Mouse (Mus musculus) heart, embryonic 12.5 days (tissue): ENCODE results near the gene Gcfc2. TPM values are rescaled to one million over a fixed set of nuclear protein-coding genes. Genes with fewer than 3 reads are reported as not detected.

Experiments
- ATAC-seq: fragments of 200-750 bp; cut with Nextera tagmentation; 2 replicates; pipeline ENCODE4 v1.8.0; 2017; ENCODE audit warnings: moderate TSS enrichment, moderate library complexity; ENCODE audit not compliant: insufficient number of reproducible peaks, low FRiP score
- H3K27ac ChIP-seq: fragments of 300-500 bp; sonication (generic); 2 replicates; pipeline ENCODE4 v1.5.1; 2016; ENCODE audit warnings: mild to moderate bottlenecking, moderate library complexity; ENCODE audit not compliant: poor library complexity, severe bottlenecking
- H3K27me3 ChIP-seq: fragments of 300-500 bp; sonication (generic); replicated peaks from 2 replicates; pipeline ENCODE4 v1.6.1; 2016; ENCODE audit warnings: mild to moderate bottlenecking, moderate library complexity
- H3K36me3 ChIP-seq: fragments of 300-500 bp; sonication (generic); 2 replicates; pipeline ENCODE4 v1.6.1; 2016; ENCODE audit warnings: mild to moderate bottlenecking, moderate library complexity
- H3K4me1 ChIP-seq: fragments of 300-500 bp; sonication (generic); replicated peaks from 2 replicates; pipeline ENCODE4 v1.6.1; 2016; ENCODE audit warnings: mild to moderate bottlenecking
- H3K4me2 ChIP-seq: fragments of 300-500 bp; sonication (generic); 2 replicates; pipeline ENCODE4 v1.6.1; 2016; ENCODE audit warnings: mild to moderate bottlenecking, moderate library complexity
- H3K4me3 ChIP-seq: fragments of 300-500 bp; sonication (generic); 2 replicates; pipeline ENCODE4 v1.5.1; 2016; ENCODE audit warnings: mild to moderate bottlenecking
- H3K9ac ChIP-seq: fragments of 300-500 bp; sonication (generic); 2 replicates; pipeline ENCODE4 v1.6.1; 2016; ENCODE audit warnings: mild to moderate bottlenecking, moderate library complexity
- H3K9me3 ChIP-seq: fragments of 300-500 bp; sonication (generic); replicated peaks from 2 replicates; pipeline ENCODE4 v1.6.1; 2016; ENCODE audit warnings: mild to moderate bottlenecking, moderate library complexity
- WGBS: fragments of 180-500 bp; shearing (Covaris S2); methylation state at CpG from one replicate; pipeline ENCODE4 v1.1.7; 2016; 5-methylcytosine and 5-hydroxymethylcytosine counted together
- microRNA counts: library from miRNA; unstranded; fragments of <30 nt; microRNA quantifications from one replicate; lab custom pipeline; 2017
- microRNA-seq: library from miRNA; unstranded; fragments of <30 nt; microRNA quantifications from one replicate; pipeline ENCODE4, GENCODE M21; 2017
- polyA plus RNA-seq: library from polyadenylated mRNA; unstranded; fragments of >200 nt; fragmentation: Nextera tagmentation; extraction: Ambion mirVana; gene quantifications from 2 replicates; pipeline ENCODE4 v1.2.1, GENCODE M21; 2016

The Gcfc2 gene
- polyA plus RNA-seq, 1 experiment from 2014 or later, result 6.6 TPM

- 32% methylated on average over 7 of the region's 7 CpGs for WGBS
- Histone ChIP-seq H3K9ac (no peak overlapping the region), H3K4me1 (no peaks in the 10 kb centered on the region), H3K4me2 (no peak overlapping the region), H3K27ac (no peak overlapping the region), H3K27me3 (0 out of 2 replicates have a peak, but pooled peaks cover 5% of the 10 kb centered on the region), H3K36me3 (no peaks in the 10 kb centered on the region), H3K9me3 (no peaks in the 10 kb centered on the region), H3K4me3 (no peak overlapping the region)
- no peak for ATAC-seq
Measured at GRCm38 (mm10) chr6:81975971-81976621, 52.6 kb downstream of the Gcfc2 start.

GRCm38 (mm10) chr6:81979286-81979685 is 55.8 kb downstream of the Gcfc2 start:
- 74% methylated on average over 4 of the region's 4 CpGs for WGBS
- Histone ChIP-seq H3K4me2 (no peak overlapping the region), H3K4me1 (no peaks in the 10 kb centered on the region), H3K9me3 (peaks cover 4% of the 10 kb centered on the region; the same call in 1 of the 2 replicates), H3K27me3 (0 out of 2 replicates have a peak, but pooled peaks cover 3% of the 10 kb centered on the region), H3K27ac (no peak overlapping the region), H3K9ac (no peak overlapping the region), H3K36me3 (no peaks in the 10 kb centered on the region), H3K4me3 (no peak overlapping the region)
- ATAC-seq, result no peak

GRCm38 (mm10) chr6:81986171-81986570 is 62.7 kb downstream of the Gcfc2 start:
- no peak overlapping the region for H3K4me3 ChIP-seq
- no peaks in the 10 kb centered on the region for H3K27me3 ChIP-seq
- H3K36me3 ChIP-seq, result no peaks in the 10 kb centered on the region
- H3K9me3 ChIP-seq, result peaks cover 4% of the 10 kb centered on the region; the same call in 1 of the 2 replicates
- no peak for ATAC-seq
- no peak overlapping the region for H3K4me2 ChIP-seq
- H3K9ac ChIP-seq, result no peak overlapping the region
- no peak overlapping the region for H3K27ac ChIP-seq
- WGBS, result 83% methylated on average over 8 of the region's 8 CpGs
- peaks cover 15% of the 10 kb centered on the region; the same call in 1 of the 2 replicates for H3K4me1 ChIP-seq

GRCm38 (mm10) chr6:81986599-81986998 is 63.1 kb downstream of the Gcfc2 start:
- Histone ChIP-seq H3K36me3 (no peaks in the 10 kb centered on the region), H3K27ac (no peak overlapping the region), H3K4me2 (no peak overlapping the region), H3K27me3 (no peaks in the 10 kb centered on the region), H3K9ac (no peak overlapping the region), H3K4me3 (no peak overlapping the region), H3K9me3 (peaks cover 4% of the 10 kb centered on the region; the same call in 1 of the 2 replicates), H3K4me1 (peaks cover 15% of the 10 kb centered on the region; the same call in 1 of the 2 replicates)
- 48% methylated on average over 5 of the region's 5 CpGs for WGBS
- ATAC-seq, result no peak

- ATAC-seq, result no peak
- Histone ChIP-seq H3K4me2 (no peak overlapping the region), H3K4me1 (peaks cover 15% of the 10 kb centered on the region; the same call in 1 of the 2 replicates), H3K27ac (no peak overlapping the region), H3K36me3 (no peaks in the 10 kb centered on the region), H3K4me3 (no peak overlapping the region), H3K9ac (no peak overlapping the region), H3K27me3 (no peaks in the 10 kb centered on the region), H3K9me3 (peaks cover 4% of the 10 kb centered on the region; the same call in 1 of the 2 replicates)
- WGBS, result under 1% methylated on average over 9 of the region's 9 CpGs
Measured at GRCm38 (mm10) chr6:81987010-81987409, 63.5 kb downstream of the Gcfc2 start.

GRCm38 (mm10) chr6:81987580-81987979 is 64.1 kb downstream of the Gcfc2 start:
- 70% methylated on average over 3 of the region's 3 CpGs for WGBS
- Histone ChIP-seq H3K4me3 (no peak overlapping the region), H3K9ac (no peak overlapping the region), H3K36me3 (no peaks in the 10 kb centered on the region), H3K27ac (no peak overlapping the region), H3K9me3 (no peaks in the 10 kb centered on the region), H3K4me1 (peaks cover 15% of the 10 kb centered on the region; the same call in 1 of the 2 replicates), H3K27me3 (no peaks in the 10 kb centered on the region), H3K4me2 (no peak overlapping the region)
- no peak for ATAC-seq

- Histone ChIP-seq H3K4me3 (no peak overlapping the region), H3K4me2 (no peak overlapping the region), H3K4me1 (peaks cover 15% of the 10 kb centered on the region; the same call in 1 of the 2 replicates), H3K27me3 (no peaks in the 10 kb centered on the region), H3K36me3 (no peaks in the 10 kb centered on the region), H3K9me3 (no peaks in the 10 kb centered on the region), H3K27ac (no peak overlapping the region), H3K9ac (no peak overlapping the region)
- ATAC-seq, result no peak
- WGBS, result 87% methylated on average over 5 of the region's 5 CpGs
Measured at GRCm38 (mm10) chr6:81988341-81988740, 64.9 kb downstream of the Gcfc2 start.

GRCm38 (mm10) chr6:81990049-81990810 is 66.8 kb downstream of the Gcfc2 start:
- Histone ChIP-seq H3K4me2 (no peak overlapping the region), H3K4me1 (peaks cover 15% of the 10 kb centered on the region; the same call in 1 of the 2 replicates), H3K36me3 (no peaks in the 10 kb centered on the region), H3K9ac (no peak overlapping the region), H3K27me3 (no peaks in the 10 kb centered on the region), H3K27ac (no peak overlapping the region), H3K4me3 (no peak overlapping the region), H3K9me3 (no peaks in the 10 kb centered on the region)
- WGBS, result 47% methylated on average over 20 of the region's 20 CpGs
- no peak for ATAC-seq

MicroRNA genes within 50 kb of the gene (microRNA counts, 519-probe panel; counts per million panel counts)
- microRNA mmu-miR-468 (lab: Ali Mortazavi, UCI), result 3,580 counts per million, percentile 22 among the panel's probes with 10 or more counts

Small RNA genes lying within 50 kb of the gene (microRNA-seq; reads per million reads assigned to microRNA genes)
- gene Mir468, result not detected
- not detected for gene Mir7232

Other genes starting within 250 kb of the Gcfc2 start
- gene Mrpl19, start 42.3 kb downstream of the Gcfc2 start, polyA plus RNA-seq, result 62.7 and 63.2 TPM in 2 replicates
- gene Eva1a, start 117.4 kb downstream of the Gcfc2 start, polyA plus RNA-seq, result 4.2 and 5.4 TPM in 2 replicates